Mouse (Mus musculus) bone marrow macrophage, adult 2 months (primary cell): ENCODE measurements around the gene Eif4e2. TPM values are rescaled to one million over a fixed set of nuclear protein-coding genes. Genes with fewer than 3 reads are reported as not detected.

Experiments used
- H3K27ac ChIP-seq: 2 replicates; pipeline ENCODE4 v1.5.1; 2012; ENCODE audit warnings: low read depth, low read length; ENCODE audit not compliant: insufficient read depth
- H3K4me1 ChIP-seq: 2 replicates; pipeline ENCODE4 v1.6.1; 2012; ENCODE audit warnings: low read length; ENCODE audit not compliant: control insufficient read depth, insufficient read depth
- H3K4me3 ChIP-seq: 2 replicates; pipeline ENCODE4 v1.5.1; 2012; ENCODE audit warnings: mild to moderate bottlenecking, low read length, moderate library complexity; ENCODE audit not compliant: insufficient read depth
- CTCF ChIP-seq: IDR thresholded peaks from 2 replicates; pipeline ENCODE4 v1.5.1; 2012; ENCODE audit warnings: low read depth, mild to moderate bottlenecking, low read length, moderate library complexity
- POLR2A ChIP-seq: IDR thresholded peaks from 2 replicates; pipeline ENCODE4 v1.6.1; 2012; ENCODE audit warnings: mild to moderate bottlenecking, low read depth, low read length, borderline replicate concordance
- polyA plus RNA-seq: library from polyadenylated mRNA; stranded (reverse); fragments of >200 nt; gene quantifications from 2 replicates; pipeline ENCODE4 v1.2.4, GENCODE M21; 2012; ENCODE audit not compliant: missing spikeins, insufficient read depth, insufficient read length

Eif4e2 gene
- polyA plus RNA-seq, 1 experiment = 99.5 TPM

- Histone ChIP-seq H3K27ac (no peak overlapping the region), H3K4me1 (peaks cover 2% of the 10 kb centered on the region), H3K4me3 (no peak overlapping the region)
- TF ChIP-seq CTCF (no peak), POLR2A (no peak)
Observed at GRCm38 (mm10) chr1:87287105-87287504, 73.4 kb downstream of the Eif4e2 start.

Other genes with a start within 250 kb of the Eif4e2 start
- not detected in 2 replicates for gene Alppl2, start 124.0 kb upstream of the Eif4e2 start, polyA plus RNA-seq
- not detected in 2 replicates for gene Alpi, start 112.3 kb upstream of the Eif4e2 start, polyA plus RNA-seq
- not detected in 2 replicates for gene Akp3, start 88.9 kb upstream of the Eif4e2 start, polyA plus RNA-seq
- gene Ecel1, start 57.4 kb upstream of the Eif4e2 start, polyA plus RNA-seq = not detected in 2 replicates
- not detected in 2 replicates for gene Prss56, start 30.6 kb upstream of the Eif4e2 start, polyA plus RNA-seq
- not detected in 2 replicates for gene Chrnd, start 23.3 kb upstream of the Eif4e2 start, polyA plus RNA-seq
- gene Chrng, start 9.3 kb upstream of the Eif4e2 start, polyA plus RNA-seq = not detected in 2 replicates
- not detected in 2 replicates for gene Efhd1, start 50.4 kb downstream of the Eif4e2 start, polyA plus RNA-seq
- 35.7 and 44.4 TPM in 2 replicates for gene Gigyf2, start 113.1 kb downstream of the Eif4e2 start, polyA plus RNA-seq
- gene Kcnj13, start 180.8 kb downstream of the Eif4e2 start, polyA plus RNA-seq = not detected in 2 replicates